Mouse (Mus musculus) spleen, adult 2 months (tissue): ENCODE measurements around the gene Rtn4r.

Source experiments
- CTCF ChIP-seq: fragments of 200-500 bp; IDR thresholded peaks from 2 replicates; pipeline ENCODE4 v1.5.1; 2011; ENCODE audit warnings: mild to moderate bottlenecking, inconsistent platforms; ENCODE audit not compliant: insufficient read depth, insufficient read length, insufficient replicate concordance; ENCODE audit errors: extremely low read depth
- POLR2A ChIP-seq: fragments of 200-500 bp; IDR thresholded peaks from 2 replicates; pipeline ENCODE4 v1.6.1; 2011; ENCODE audit warnings: low read depth, low read length, inconsistent platforms

DNA sequence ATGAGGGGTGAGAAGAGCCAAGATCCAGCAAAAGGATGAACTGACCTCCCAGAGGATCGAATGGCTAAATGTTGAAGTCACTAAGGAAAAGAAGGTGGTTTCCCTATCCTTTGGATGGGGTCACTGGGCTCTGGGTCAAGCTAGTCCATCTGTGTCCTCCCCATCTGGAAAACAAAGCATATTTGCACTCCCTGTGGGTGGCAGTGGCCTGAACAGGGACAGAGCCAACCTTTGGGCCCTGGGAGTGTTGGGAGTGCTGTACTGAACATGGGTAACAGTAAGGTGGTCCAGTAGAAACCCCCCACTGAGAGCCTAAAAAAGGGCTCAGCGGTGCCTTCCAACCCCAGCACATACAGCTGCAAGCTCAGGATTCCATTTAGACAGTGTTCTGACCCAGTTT lies 4.7 kb upstream of the Rtn4r start:
- no peak for TF ChIP-seq CTCF
- no peak for TF ChIP-seq POLR2A
